Mouse (Mus musculus) cortical plate, adult 2 months (tissue): ENCODE data around the gene Dnajc8. TPM values are rescaled to one million over a fixed set of nuclear protein-coding genes. Genes with fewer than 3 reads are reported as not detected.

Source experiments
- H3K27ac ChIP-seq: fragments of 200-500 bp; 2 replicates; pipeline ENCODE4 v1.5.1; 2012; ENCODE audit warnings: low read length, control low read depth, inconsistent platforms; ENCODE audit not compliant: insufficient read depth
- H3K4me1 ChIP-seq: fragments of 200-500 bp; 2 replicates; pipeline ENCODE4 v1.6.1; 2011; ENCODE audit warnings: low read length; ENCODE audit not compliant: control insufficient read depth, insufficient read depth
- H3K4me3 ChIP-seq: fragments of 200-500 bp; 2 replicates; pipeline ENCODE4 v1.5.1; 2011; ENCODE audit warnings: mild to moderate bottlenecking, low read length, control low read depth; ENCODE audit not compliant: insufficient read depth
- CTCF ChIP-seq: fragments of 200-500 bp; IDR thresholded peaks from 2 replicates; pipeline ENCODE4 v1.5.1; 2011; ENCODE audit warnings: mild to moderate bottlenecking, control low read depth, low read length; ENCODE audit not compliant: insufficient read depth; ENCODE audit errors: extremely low read depth
- POLR2A ChIP-seq: fragments of 200-500 bp; IDR thresholded peaks from 2 replicates; pipeline ENCODE4 v1.6.1; 2011; ENCODE audit warnings: mild to moderate bottlenecking, low read length, control low read depth; ENCODE audit not compliant: insufficient read depth; ENCODE audit errors: extremely low read depth
- polyA plus RNA-seq: library from polyadenylated mRNA; depleted of rRNA; stranded (reverse); fragments of >200 nt; gene quantifications from 2 replicates; pipeline ENCODE4 v1.2.3, GENCODE M21; 2012

Dnajc8 gene
- polyA plus RNA-seq, 1 experiment, result 112 TPM

DNA sequence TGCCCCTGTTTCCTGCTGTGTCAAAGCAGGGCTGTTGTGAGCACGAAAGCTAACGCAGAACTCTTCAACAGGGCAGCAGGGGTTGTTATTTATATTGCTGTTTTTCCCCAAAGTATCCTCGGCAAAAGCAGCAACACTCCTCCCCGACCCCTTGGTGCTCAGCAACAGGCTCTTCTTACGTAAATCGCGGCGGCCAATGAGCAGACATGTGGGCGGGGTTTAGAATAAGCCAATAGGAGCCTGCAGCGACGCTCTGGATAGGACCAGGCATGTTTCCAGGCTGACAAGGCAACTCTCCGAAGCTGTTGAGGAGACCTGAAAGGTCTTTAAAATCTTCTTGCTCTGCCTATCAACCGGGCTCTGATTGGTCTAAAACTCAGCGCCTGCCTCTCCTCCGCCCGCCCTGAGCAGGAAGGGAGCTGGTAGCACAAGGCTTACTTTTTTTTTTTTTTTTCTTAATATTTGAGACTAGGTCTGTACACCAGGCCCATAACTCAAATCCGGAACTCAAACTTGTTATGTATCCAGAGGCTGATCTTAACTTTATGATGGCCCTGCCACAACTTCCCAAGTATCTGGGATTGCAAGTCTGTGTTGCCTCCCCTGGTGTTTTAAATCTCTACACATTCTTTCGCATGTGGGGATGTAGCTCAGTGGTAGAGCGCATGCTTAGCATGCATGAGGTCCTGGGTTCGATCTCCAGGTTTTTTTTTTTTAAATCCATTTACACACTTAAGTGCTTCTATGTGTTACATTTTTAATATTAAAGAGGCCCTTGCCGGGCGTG lies 19.8 kb upstream of the Dnajc8 start:
- Histone ChIP-seq H3K27ac (peak overlapping the region; percentile 79), H3K4me1 (peaks cover 2% of the 10 kb centered on the region; the same call in 1 of the 2 replicates), H3K4me3 (peak overlapping the region; percentile 45)
- no peak for TF ChIP-seq CTCF
- TF ChIP-seq POLR2A, result peak; percentile 89

DNA sequence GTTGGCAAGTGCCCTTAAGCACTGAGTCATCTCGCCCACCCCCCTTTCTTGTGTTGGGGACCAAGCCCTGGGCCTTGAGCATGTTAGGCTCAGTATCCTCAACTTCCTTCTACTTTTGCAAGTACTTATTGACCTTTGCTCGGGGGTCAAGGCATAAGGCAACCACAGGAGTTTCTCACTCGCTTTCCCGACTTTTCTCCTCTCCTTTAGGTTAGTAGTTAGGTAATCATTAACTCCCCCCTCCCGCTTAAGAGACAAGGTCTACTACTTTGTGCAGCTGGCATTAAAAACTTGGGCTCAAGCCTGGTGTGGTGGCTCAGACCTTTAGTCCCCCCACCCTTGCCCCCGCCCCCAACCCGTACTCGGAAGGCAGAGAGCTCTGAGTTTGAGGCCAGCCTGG lies 17.3 kb upstream of the Dnajc8 start:
- TF ChIP-seq CTCF, result no peak
- TF ChIP-seq POLR2A, result no peak
- Histone ChIP-seq H3K4me3 (no peak overlapping the region), H3K4me1 (peaks cover 2% of the 10 kb centered on the region; the same call in 1 of the 2 replicates), H3K27ac (no peak overlapping the region)

- TF ChIP-seq CTCF, result no peak
- TF ChIP-seq POLR2A, result no peak
- H3K4me1 ChIP-seq, result peaks cover 2% of the 10 kb centered on the region; the same call in 1 of the 2 replicates
- H3K27ac ChIP-seq, result no peak overlapping the region
- no peak overlapping the region for H3K4me3 ChIP-seq
These were observed 16.2 kb upstream of the Dnajc8 start for GRCm38 (mm10) chr4:132519188-132519587.

DNA sequence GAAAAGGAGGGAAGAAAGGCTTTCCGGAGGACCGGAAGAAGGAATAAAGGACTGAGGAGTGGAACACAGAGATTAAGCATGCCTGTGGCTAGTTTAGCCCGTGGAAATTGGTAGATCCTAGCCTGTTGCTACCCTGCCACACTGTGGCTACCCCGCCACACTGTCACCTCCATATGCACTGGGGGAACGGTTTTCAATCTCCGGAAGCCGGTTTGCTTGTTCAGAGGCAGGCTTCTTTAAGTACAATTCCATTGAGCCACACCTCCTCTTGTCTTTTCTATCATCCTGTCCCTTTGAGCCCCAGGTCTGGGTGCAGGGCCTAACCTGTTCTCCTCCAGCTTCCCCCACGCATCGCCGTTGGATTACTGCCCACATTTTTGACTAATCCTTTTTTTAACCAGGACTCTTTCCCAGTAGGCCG lies 11.0 kb upstream of the Dnajc8 start:
- TF ChIP-seq CTCF (no peak), POLR2A (no peak)
- no peaks in the 10 kb centered on the region for H3K4me1 ChIP-seq
- no peak overlapping the region for H3K27ac ChIP-seq
- no peak overlapping the region for H3K4me3 ChIP-seq

DNA sequence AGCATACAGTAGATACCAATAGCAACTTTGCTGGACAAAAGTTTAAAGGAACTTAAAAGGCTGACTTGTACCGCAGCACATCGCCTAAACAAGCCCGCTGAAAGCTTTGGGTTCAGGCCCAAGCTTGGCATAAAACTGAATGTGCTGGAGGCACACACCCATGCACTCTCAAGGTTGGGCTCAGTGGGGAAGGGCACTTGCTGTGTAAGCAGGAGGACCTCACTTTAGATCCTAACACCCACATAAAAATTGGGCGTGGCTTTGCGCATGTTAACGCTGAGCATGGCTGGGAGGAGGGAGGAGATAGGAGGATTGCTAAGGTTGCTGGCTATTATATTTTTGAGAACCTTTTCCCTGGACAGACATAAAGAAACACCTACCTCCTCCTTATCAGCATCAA lies 10.5 kb upstream of the Dnajc8 start:
- TF ChIP-seq POLR2A (no peak), CTCF (no peak)
- no peak overlapping the region for H3K4me3 ChIP-seq

GRCm38 (mm10) chr4:132526678-132527077 lies 8.7 kb upstream of the Dnajc8 start:
- H3K27ac ChIP-seq, result no peak overlapping the region
- peaks cover 2% of the 10 kb centered on the region; the same call in 1 of the 2 replicates for H3K4me1 ChIP-seq
- TF ChIP-seq POLR2A, result no peak
- no peak for TF ChIP-seq CTCF
- no peak overlapping the region for H3K4me3 ChIP-seq

More for the DNA sequence above, 10.5 kb upstream of the Dnajc8 start:
- Histone ChIP-seq H3K4me1 (no peaks in the 10 kb centered on the region), H3K27ac (no peak overlapping the region)

GRCm38 (mm10) chr4:132527917-132528522 lies 7.3 kb upstream of the Dnajc8 start:
- Histone ChIP-seq H3K4me3 (no peak overlapping the region), H3K4me1 (peaks cover 2% of the 10 kb centered on the region; the same call in 1 of the 2 replicates), H3K27ac (no peak overlapping the region)
- no peak for TF ChIP-seq POLR2A

- Histone ChIP-seq H3K4me1 (peaks cover 2% of the 10 kb centered on the region; the same call in 1 of the 2 replicates), H3K4me3 (no peak overlapping the region), H3K27ac (no peak overlapping the region)
- no peak for TF ChIP-seq POLR2A
- TF ChIP-seq CTCF, result no peak
These were observed 6.0 kb upstream of the Dnajc8 start for GRCm38 (mm10) chr4:132529344-132529743.

DNA sequence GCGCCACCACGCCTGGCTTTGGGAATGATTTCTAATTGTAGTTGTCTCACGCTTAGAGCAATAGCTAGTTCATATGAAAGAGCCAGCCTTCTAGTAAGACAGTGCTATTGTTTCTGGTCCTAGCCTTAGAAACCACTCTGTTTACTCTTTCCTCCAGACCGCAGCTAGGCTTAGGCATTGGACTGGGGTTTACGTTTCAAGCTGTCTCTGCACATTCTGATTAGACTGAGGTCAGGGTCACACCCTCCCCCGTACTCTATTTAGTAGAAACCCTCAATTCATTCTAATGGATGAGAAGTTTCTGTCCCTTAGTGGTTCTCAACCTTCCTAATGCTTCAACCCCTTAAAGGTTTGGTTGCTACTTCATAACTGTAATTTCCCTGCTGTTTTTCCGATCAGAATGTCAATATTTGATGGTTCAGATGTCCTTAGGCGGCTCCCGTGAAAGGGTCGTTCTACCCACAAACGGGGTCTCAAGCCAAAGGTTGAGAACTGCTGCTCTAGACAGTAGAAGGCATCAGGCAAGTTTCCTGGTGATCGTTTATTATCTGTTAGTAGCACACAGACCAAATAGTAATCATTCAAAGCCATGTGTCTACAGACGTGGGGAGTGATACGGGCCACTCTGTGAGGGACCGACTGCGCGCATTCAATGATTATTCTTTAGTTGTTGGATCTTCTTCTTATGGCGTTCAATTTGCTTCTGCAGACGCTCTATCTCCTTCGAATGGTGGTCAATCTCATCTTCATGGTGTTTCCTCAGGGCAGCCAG lies 5.1 kb upstream of the Dnajc8 start:
- H3K27ac ChIP-seq, result no peak overlapping the region
- TF ChIP-seq POLR2A, result no peak
- no peak for TF ChIP-seq CTCF
- H3K4me3 ChIP-seq, result no peak overlapping the region
- peaks cover 2% of the 10 kb centered on the region; the same call in 1 of the 2 replicates for H3K4me1 ChIP-seq
